Mouse (Mus musculus): ENCODE measurements around the gene Atrip.

DNA sequence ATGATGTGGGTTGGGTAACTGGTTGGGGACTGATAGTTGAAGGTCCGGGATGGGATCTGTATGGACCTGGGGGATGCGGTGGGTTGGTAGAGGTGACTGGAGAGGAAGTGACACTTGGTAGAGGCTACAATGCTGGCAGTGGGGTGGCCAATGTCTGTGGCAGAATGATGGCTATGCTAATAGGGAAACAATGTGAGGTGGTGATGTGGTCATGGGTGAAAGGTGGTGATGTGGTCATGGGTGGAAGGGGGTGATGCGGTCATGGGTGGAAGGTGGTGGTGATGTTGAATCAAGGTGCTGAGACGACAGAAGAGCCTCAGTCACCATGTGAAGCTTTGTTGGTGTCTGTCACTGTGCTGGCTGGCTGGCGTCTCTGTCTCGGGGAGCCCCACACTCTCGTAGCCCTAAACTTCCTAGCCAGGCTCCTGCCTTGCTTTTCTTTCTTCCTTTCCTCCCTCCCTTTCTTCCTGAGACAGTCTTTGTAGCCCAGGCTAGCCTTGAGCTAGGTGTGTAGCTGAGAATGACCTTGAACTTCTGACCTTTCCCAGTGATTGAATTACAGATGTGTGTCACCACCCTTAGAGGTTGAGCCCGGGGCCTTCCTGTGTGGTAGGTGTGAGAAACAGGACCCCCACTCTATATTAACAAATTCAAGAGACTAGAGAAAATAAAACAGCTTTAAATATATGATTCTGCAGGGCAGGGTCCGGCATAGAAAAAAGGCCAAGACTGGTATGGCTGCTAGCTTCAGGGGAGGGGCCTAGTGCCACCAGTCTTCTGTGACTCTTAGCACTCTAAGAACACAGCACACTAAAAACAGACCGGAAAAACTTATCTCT is 22.1 kb downstream of the Atrip start:
- no peak for TF ChIP-seq POLR2A (IDR thresholded peaks at IDR 0.05; ENCODE audit: low read depth, low read length)
- TF ChIP-seq CTCF (IDR thresholded peaks at IDR 0.05; ENCODE audit: extremely low read depth, insufficient read length, insufficient replicate concordance, low read depth, low read length), result no peak
